Mouse (Mus musculus): Measurements from ENCODE around the gene Olfr513. TPM values are rescaled to one million over a fixed set of nuclear protein-coding genes. Genes with fewer than 3 reads are reported as not detected.

Gene Olfr513
- not detected in 2 replicates for polyA plus RNA-seq (2015; fragmentation: Nextera tagmentation; extraction: Ambion mirVana)

DNA sequence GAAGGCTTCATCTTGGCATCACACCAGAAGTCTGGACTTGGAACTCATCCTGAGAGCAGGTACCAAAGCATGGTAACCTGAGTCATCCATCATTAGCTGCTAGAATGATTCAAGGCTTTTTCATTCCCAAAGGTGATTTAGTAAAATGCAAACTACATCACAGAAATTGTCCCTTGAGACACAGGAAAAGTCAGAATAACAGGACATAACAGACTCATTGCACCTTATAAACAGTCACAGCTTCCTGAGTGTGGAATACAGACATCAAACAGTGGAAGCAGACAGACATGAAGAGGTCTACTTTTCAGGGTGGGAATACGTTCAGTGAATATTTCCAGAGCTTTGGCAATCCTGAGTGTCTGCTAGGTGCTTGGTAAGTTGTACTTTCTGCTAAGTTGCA, at the start of gene Olfr513:
Olfr513 (plus strand) TSS at position 301 of the 400 bp plus-strand sequence.
- H3K27me3 ChIP-seq (ENCODE audit: control insufficient read depth, insufficient read depth, low read depth, low read length): no peaks in the 10 kb centered on the region
- WGBS: 77% methylated on average over 1 of the region's 1 CpGs
- no peak within 1 kb of the TSS for H3K9ac ChIP-seq (ENCODE audit: low read depth, low read length)
- no peak within 1 kb of the TSS for H3K27ac ChIP-seq (ENCODE audit: low read length)
- no peak within 1 kb of the TSS for H3K4me2 ChIP-seq (ENCODE audit: low read length)
- no peak within 1 kb of the TSS for H3K4me3 ChIP-seq (ENCODE audit: low read depth, low read length)
- H3K9me3 ChIP-seq (replicated peaks; ENCODE audit: control insufficient read depth, low read length, poor library complexity, severe bottlenecking): no peaks in the 10 kb centered on the region
- no peaks in the 10 kb centered on the region for H3K4me1 ChIP-seq (ENCODE audit: control insufficient read depth, insufficient read depth, low read length)
- no peak for ATAC-seq
- no peaks in the 10 kb centered on the region for H3K36me3 ChIP-seq (ENCODE audit: control insufficient read depth, insufficient read depth, low read length)

DNA sequence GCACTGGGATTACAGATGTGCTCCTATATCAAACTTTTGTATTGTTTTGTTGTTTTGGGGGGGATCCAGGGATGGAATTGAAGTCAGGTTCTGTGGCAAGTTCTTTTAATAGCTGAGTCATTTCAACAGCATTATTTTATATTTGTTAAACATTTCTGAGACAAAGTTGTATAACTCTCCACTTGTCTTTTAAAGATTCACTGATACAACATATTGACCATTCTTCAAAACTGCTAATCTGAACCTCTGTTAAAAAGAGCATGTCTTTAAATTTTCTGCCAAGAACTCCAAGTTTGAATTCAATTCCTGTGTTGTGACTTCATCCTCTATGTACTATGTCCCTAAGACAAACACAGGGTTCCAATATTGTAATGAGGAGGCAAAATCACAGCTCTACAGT, 37.8 kb upstream of the Olfr513 start, which contains the start of gene Olfr512:
Olfr512 (plus strand) TSS at position 301 of the 400 bp plus-strand sequence.
- H3K9me3 ChIP-seq (replicated peaks; ENCODE audit: control insufficient read depth, low read length, poor library complexity, severe bottlenecking): no peaks in the 10 kb centered on the region
- H3K36me3 ChIP-seq (ENCODE audit: control insufficient read depth, insufficient read depth, low read length): no peaks in the 10 kb centered on the region
- H3K9ac ChIP-seq (ENCODE audit: low read depth, low read length): no peak within 1 kb of the TSS
- H3K4me2 ChIP-seq (ENCODE audit: low read length): no peak within 1 kb of the TSS
- H3K4me1 ChIP-seq (ENCODE audit: control insufficient read depth, insufficient read depth, low read length): no peaks in the 10 kb centered on the region
- H3K4me3 ChIP-seq (ENCODE audit: low read depth, low read length): no peak within 1 kb of the TSS
- no peak for ATAC-seq
- no peak within 1 kb of the TSS for H3K27ac ChIP-seq (ENCODE audit: low read length)
- H3K27me3 ChIP-seq (ENCODE audit: control insufficient read depth, insufficient read depth, low read depth, low read length): no peaks in the 10 kb centered on the region

DNA sequence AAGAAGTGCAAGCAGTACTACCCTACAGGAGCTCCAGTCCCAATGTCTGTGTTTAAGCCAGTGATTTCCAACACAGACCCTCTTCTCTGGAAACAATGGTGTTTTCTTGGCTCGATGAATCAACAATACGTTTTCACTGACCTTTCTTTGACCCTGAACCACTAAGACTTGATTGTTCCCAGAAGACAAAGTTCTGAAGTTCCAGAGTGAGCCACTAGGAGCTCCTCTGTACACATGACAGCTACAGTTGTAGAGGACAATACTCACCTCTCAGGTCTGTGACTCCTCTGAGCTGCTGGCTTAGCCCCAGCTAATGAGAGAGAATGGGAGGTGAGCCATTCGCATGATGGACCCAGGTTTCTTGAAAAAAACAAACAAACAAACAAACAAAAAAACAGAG, 9.6 kb downstream of the Olfr513 start:
- no peaks in the 10 kb centered on the region for H3K27me3 ChIP-seq (ENCODE audit: control insufficient read depth, insufficient read depth, low read depth, low read length)
- no peak overlapping the region for H3K9ac ChIP-seq (ENCODE audit: low read depth, low read length)
- H3K4me1 ChIP-seq (ENCODE audit: control insufficient read depth, insufficient read depth, low read length): no peaks in the 10 kb centered on the region
- H3K36me3 ChIP-seq (ENCODE audit: control insufficient read depth, insufficient read depth, low read length): no peaks in the 10 kb centered on the region
- WGBS: 27% methylated on average over 3 of the region's 3 CpGs
- ATAC-seq: no peak
- H3K4me3 ChIP-seq (ENCODE audit: low read depth, low read length): no peak overlapping the region
- H3K27ac ChIP-seq (ENCODE audit: low read length): no peak overlapping the region
- H3K9me3 ChIP-seq (replicated peaks; ENCODE audit: control insufficient read depth, low read length, poor library complexity, severe bottlenecking): no peaks in the 10 kb centered on the region
- no peak overlapping the region for H3K4me2 ChIP-seq (ENCODE audit: low read length)

DNA sequence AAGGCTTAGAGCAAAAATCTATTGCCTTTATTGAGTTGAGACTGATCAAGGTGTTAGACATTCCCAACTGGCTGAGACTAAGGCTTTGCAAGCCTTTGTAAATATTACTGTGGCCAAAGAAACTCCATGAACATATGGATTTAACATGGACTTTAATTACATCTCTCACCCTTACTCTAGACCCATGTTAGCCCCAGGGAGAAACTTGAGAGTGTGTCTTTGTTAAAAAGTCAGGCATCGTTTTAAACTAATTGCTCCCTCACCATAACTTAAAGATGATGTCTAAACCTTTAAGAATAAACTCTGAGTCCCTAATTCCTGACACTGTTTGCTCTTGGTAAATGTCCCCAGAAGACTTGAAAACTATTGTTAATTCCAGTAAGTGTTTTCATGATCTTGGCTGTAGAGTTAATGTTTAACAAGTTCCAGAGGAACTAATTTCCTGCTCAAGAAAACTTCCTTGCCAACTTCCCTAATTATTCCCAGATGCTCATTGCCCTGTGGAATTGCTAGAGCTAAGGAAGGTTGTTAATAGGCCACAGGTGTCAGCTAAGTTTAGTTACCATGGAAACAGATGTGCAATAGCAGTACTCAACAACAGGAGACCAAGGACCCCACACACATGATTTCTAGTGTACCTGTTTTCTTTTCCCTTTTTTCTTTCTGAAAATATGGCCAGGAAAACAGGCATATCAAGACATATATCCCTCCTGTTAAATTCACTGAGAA, 46.6 kb downstream of the Olfr513 start:
- no peaks in the 10 kb centered on the region for H3K9me3 ChIP-seq (replicated peaks; ENCODE audit: control insufficient read depth, low read length, poor library complexity, severe bottlenecking)
- no peak overlapping the region for H3K27ac ChIP-seq (ENCODE audit: low read length)
- H3K36me3 ChIP-seq (ENCODE audit: control insufficient read depth, insufficient read depth, low read length): no peaks in the 10 kb centered on the region
- no peak overlapping the region for H3K4me3 ChIP-seq (ENCODE audit: low read depth, low read length)
- no peaks in the 10 kb centered on the region for H3K4me1 ChIP-seq (ENCODE audit: control insufficient read depth, insufficient read depth, low read length)
- 72% methylated on average over 1 of the region's 1 CpGs for WGBS
- H3K4me2 ChIP-seq (ENCODE audit: low read length): no peak overlapping the region
- no peak overlapping the region for H3K9ac ChIP-seq (ENCODE audit: low read depth, low read length)
- no peaks in the 10 kb centered on the region for H3K27me3 ChIP-seq (ENCODE audit: control insufficient read depth, insufficient read depth, low read depth, low read length)
- ATAC-seq: no peak

Other genes with a start within 250 kb of the Olfr513 start
- gene Olfr502, start 225.9 kb upstream of the Olfr513 start, polyA plus RNA-seq (2015; fragmentation: Nextera tagmentation; extraction: Ambion mirVana): not detected in 2 replicates
- not detected in 2 replicates for gene Olfr503, start 206.4 kb upstream of the Olfr513 start, polyA plus RNA-seq (2015; fragmentation: Nextera tagmentation; extraction: Ambion mirVana)
- not detected in 2 replicates for gene Olfr504, start 185.2 kb upstream of the Olfr513 start, polyA plus RNA-seq (2015; fragmentation: Nextera tagmentation; extraction: Ambion mirVana)
- not detected in 2 replicates for gene Olfr506, start 140.2 kb upstream of the Olfr513 start, polyA plus RNA-seq (2015; fragmentation: Nextera tagmentation; extraction: Ambion mirVana)
- not detected in 2 replicates for gene Olfr507, start 129.2 kb upstream of the Olfr513 start, polyA plus RNA-seq (2015; fragmentation: Nextera tagmentation; extraction: Ambion mirVana)
- gene Olfr508, start 121.0 kb upstream of the Olfr513 start, polyA plus RNA-seq (2015; fragmentation: Nextera tagmentation; extraction: Ambion mirVana): not detected in 2 replicates
- not detected in 2 replicates for gene Olfr509, start 99.1 kb upstream of the Olfr513 start, polyA plus RNA-seq (2015; fragmentation: Nextera tagmentation; extraction: Ambion mirVana)
- gene Olfr510, start 84.6 kb upstream of the Olfr513 start, polyA plus RNA-seq (2015; fragmentation: Nextera tagmentation; extraction: Ambion mirVana): not detected in 2 replicates
- gene Olfr512, start 37.7 kb upstream of the Olfr513 start, polyA plus RNA-seq (2015; fragmentation: Nextera tagmentation; extraction: Ambion mirVana): not detected in 2 replicates
- gene Olfr514, start 75.0 kb downstream of the Olfr513 start, polyA plus RNA-seq (2015; fragmentation: Nextera tagmentation; extraction: Ambion mirVana): not detected in 2 replicates
- not detected in 2 replicates for gene Olfr516, start 99.6 kb downstream of the Olfr513 start, polyA plus RNA-seq (2015; fragmentation: Nextera tagmentation; extraction: Ambion mirVana)
- gene Olfr517, start 121.4 kb downstream of the Olfr513 start, polyA plus RNA-seq (2015; fragmentation: Nextera tagmentation; extraction: Ambion mirVana): not detected in 2 replicates
- gene Olfr518, start 134.0 kb downstream of the Olfr513 start, polyA plus RNA-seq (2015; fragmentation: Nextera tagmentation; extraction: Ambion mirVana): not detected in 2 replicates
- gene Olfr519, start 143.4 kb downstream of the Olfr513 start, polyA plus RNA-seq (2015; fragmentation: Nextera tagmentation; extraction: Ambion mirVana): not detected in 2 replicates
- not detected in 2 replicates for gene Nlrp10, start 179.2 kb downstream of the Olfr513 start, polyA plus RNA-seq (2015; fragmentation: Nextera tagmentation; extraction: Ambion mirVana)
- gene Eif3f, start 183.4 kb downstream of the Olfr513 start, polyA plus RNA-seq (2015; fragmentation: Nextera tagmentation; extraction: Ambion mirVana): 60.9 and 62.8 TPM in 2 replicates
- 62.1 and 66.0 TPM in 2 replicates for gene Tub, start 199.4 kb downstream of the Olfr513 start, polyA plus RNA-seq (2015; fragmentation: Nextera tagmentation; extraction: Ambion mirVana)